Mouse (Mus musculus) forebrain, postnatal 0 days (tissue): ENCODE measurements at regions not wholly inside any gene's neighbourhood (a gene's known extent, or its start where the extent isn't known, plus 50 kb on each side); places are given as distances from the start of the nearest gene placed in this dataset.
A peak's percentile ranks its signal among the peaks of the same experiment; 100 is the strongest.

Experiments used
- ATAC-seq: fragments of 200-750 bp; cut with Nextera tagmentation; 2 replicates; pipeline ENCODE4 v1.8.0; 2017; ENCODE audit warnings: mild to moderate bottlenecking, moderate library complexity
- DNase-seq: peaks from one replicate; pipeline ENCODE4 v3.0.0-alpha.2; 2015
- H3K27ac ChIP-seq: fragments of 300-500 bp; sonication (generic); 2 replicates; pipeline ENCODE4 v1.5.1; 2014; ENCODE audit warnings: low read depth, mild to moderate bottlenecking, antibody characterized with exemption, low read length, moderate library complexity, mixed read lengths
- H3K27me3 ChIP-seq: fragments of 300-500 bp; sonication (generic); 2 replicates; pipeline ENCODE4 v1.6.1; 2014; ENCODE audit warnings: mild to moderate bottlenecking, low read length, mixed read lengths; ENCODE audit not compliant: insufficient read depth
- H3K36me3 ChIP-seq: fragments of 300-500 bp; sonication (generic); 2 replicates; pipeline ENCODE4 v1.6.1; 2014; ENCODE audit warnings: mild to moderate bottlenecking, moderate library complexity; ENCODE audit not compliant: insufficient read depth
- H3K4me1 ChIP-seq: fragments of 300-500 bp; sonication (generic); 2 replicates; pipeline ENCODE4 v1.6.1; 2014; ENCODE audit warnings: antibody characterized with exemption; ENCODE audit not compliant: insufficient read depth
- H3K4me2 ChIP-seq: fragments of 300-500 bp; sonication (generic); 2 replicates; pipeline ENCODE4 v1.6.1; 2014; ENCODE audit warnings: low read depth, mild to moderate bottlenecking, moderate library complexity
- H3K4me3 ChIP-seq: fragments of 300-500 bp; sonication (generic); 2 replicates; pipeline ENCODE4 v1.5.1; 2014; ENCODE audit warnings: low read depth, low read length, mixed read lengths
- H3K9ac ChIP-seq: fragments of 300-500 bp; sonication (generic); 2 replicates; pipeline ENCODE4 v1.6.1; 2014; ENCODE audit warnings: mild to moderate bottlenecking
- H3K9me3 ChIP-seq: fragments of 300-500 bp; sonication (generic); 2 replicates; pipeline ENCODE4 v1.6.1; 2016; ENCODE audit warnings: low read length
- CTCF ChIP-seq: sonication (generic); IDR thresholded peaks from 2 replicates; pipeline ENCODE4 v1.5.1; 2016; ENCODE audit warnings: antibody characterized with exemption, control low read depth, low read depth
- WGBS: fragments of 180-500 bp; shearing (Covaris S2); extraction: QIAGEN DNeasy Blood & Tissue Kit; methylation state at CpG from one replicate; pipeline ENCODE4 v1.1.7; 2014; 5-methylcytosine and 5-hydroxymethylcytosine counted together

DNA sequence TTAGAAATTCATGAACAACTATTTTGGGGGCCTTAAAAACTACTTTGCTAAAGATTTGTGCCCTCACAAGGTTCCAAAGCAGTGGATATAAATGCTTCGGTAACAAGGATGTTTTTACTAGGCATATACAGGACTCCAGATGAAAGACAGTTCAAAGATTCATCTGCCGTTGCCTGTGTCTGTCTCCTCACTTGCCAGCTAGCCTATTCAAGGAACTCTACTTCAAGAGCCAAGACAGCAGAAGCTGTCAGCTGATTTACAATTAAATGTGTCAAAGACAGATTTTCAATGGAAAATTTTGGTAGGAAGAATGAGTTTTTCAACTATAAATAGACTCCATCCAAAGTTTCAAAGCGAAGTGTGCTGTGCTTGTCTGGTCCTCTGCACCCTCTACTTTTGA, 494.0 kb upstream of the A1bg start:
- DNase-seq (peak; percentile 48), ATAC-seq (peak; percentile 66)
- Histone ChIP-seq H3K4me1 (no peaks in the 10 kb centered on the region), H3K9ac (no peak overlapping the region), H3K4me3 (no peak overlapping the region), H3K9me3 (no peaks in the 10 kb centered on the region), H3K36me3 (no peaks in the 10 kb centered on the region), H3K27ac (no peak overlapping the region), H3K27me3 (no peaks in the 10 kb centered on the region), H3K4me2 (no peak overlapping the region)
- 52% methylated on average over 3 of the region's 3 CpGs for whole genome bisulfite sequencing
- no peak for TF ChIP-seq CTCF

DNA sequence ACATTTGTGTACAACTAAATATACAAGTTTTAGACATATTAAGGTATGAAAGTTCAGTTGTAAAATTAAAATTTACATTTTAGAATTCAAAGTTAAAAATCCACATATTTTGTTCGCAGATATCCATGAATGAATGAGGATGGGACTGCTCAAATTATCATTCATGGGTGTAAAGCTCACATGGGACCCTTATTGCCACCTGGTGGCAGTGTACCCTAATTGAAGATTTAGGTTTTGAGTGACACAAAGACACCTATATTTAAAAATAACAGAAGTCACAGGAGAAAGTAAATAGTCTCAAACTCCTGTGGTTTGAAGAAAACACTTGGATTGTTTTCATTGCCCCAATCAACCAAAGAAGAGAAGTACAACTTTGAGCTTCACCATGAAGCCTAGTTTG, 492.8 kb upstream of the A1bg start:
- 70% methylated on average over 1 of the region's 1 CpGs for WGBS
- no peak for ATAC-seq
- TF ChIP-seq CTCF: no peak; the same call in 1 of the 2 replicates
- H3K4me3 ChIP-seq: no peak overlapping the region
- H3K36me3 ChIP-seq: no peaks in the 10 kb centered on the region
- H3K27ac ChIP-seq: no peak overlapping the region
- H3K4me1 ChIP-seq: no peaks in the 10 kb centered on the region
- H3K9me3 ChIP-seq: no peaks in the 10 kb centered on the region
- DNase-seq: no peak
- H3K9ac ChIP-seq: no peak overlapping the region
- H3K4me2 ChIP-seq: no peak overlapping the region
- no peaks in the 10 kb centered on the region for H3K27me3 ChIP-seq

DNA sequence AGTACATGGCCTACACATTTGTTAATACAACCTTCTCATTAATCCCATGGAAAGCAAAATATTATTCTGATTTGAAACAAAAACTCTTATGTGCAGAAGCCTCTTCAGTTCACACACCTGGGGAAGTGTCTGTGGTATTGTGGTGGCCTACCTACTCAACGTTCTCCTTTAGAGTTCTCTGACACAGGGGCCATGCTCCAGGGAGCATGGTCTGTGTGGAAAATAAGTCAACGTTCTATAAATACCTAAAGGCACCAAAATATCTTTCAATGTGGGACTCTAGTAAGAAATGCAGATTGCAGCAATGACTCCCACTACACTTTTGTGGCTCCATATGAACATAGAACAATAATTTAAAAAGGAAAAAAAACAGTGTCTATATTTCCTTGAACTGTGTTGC, 489.0 kb upstream of the A1bg start:
- Histone ChIP-seq H3K4me1 (no peaks in the 10 kb centered on the region), H3K9me3 (no peaks in the 10 kb centered on the region), H3K9ac (no peak overlapping the region), H3K36me3 (no peaks in the 10 kb centered on the region), H3K27me3 (no peaks in the 10 kb centered on the region), H3K4me2 (no peak overlapping the region), H3K4me3 (no peak overlapping the region), H3K27ac (no peak overlapping the region)
- no peak for TF ChIP-seq CTCF
- DNase-seq: no peak
- ATAC-seq: no peak
- 85% methylated on average over 2 of the region's 2 CpGs for WGBS

- no peaks in the 10 kb centered on the region for H3K9me3 ChIP-seq
- no peak for TF ChIP-seq CTCF
- 98% methylated on average over 2 of the region's 2 CpGs for WGBS
- H3K9ac ChIP-seq: no peak overlapping the region
- no peaks in the 10 kb centered on the region for H3K4me1 ChIP-seq
- H3K4me2 ChIP-seq: no peak overlapping the region
- H3K4me3 ChIP-seq: no peak overlapping the region
- H3K27ac ChIP-seq: no peak overlapping the region
- ATAC-seq (no peak), DNase-seq (no peak)
- H3K27me3 ChIP-seq: no peaks in the 10 kb centered on the region
- H3K36me3 ChIP-seq: no peaks in the 10 kb centered on the region
Observed at GRCm38 (mm10) chr15:61410789-61411188, 488.0 kb upstream of the A1bg start.

GRCm38 (mm10) chr15:61408621-61409020, 485.8 kb upstream of the A1bg start:
- DNase-seq: no peak
- TF ChIP-seq CTCF: no peak
- ATAC-seq: no peak
- no peak overlapping the region for H3K4me3 ChIP-seq
- no peaks in the 10 kb centered on the region for H3K27me3 ChIP-seq
- H3K4me1 ChIP-seq: no peaks in the 10 kb centered on the region
- H3K27ac ChIP-seq: no peak overlapping the region
- H3K9me3 ChIP-seq: no peaks in the 10 kb centered on the region
- no peak overlapping the region for H3K9ac ChIP-seq
- H3K4me2 ChIP-seq: no peak overlapping the region
- H3K36me3 ChIP-seq: no peaks in the 10 kb centered on the region
- WGBS: 100% methylated on average over 1 of the region's 1 CpGs

DNA sequence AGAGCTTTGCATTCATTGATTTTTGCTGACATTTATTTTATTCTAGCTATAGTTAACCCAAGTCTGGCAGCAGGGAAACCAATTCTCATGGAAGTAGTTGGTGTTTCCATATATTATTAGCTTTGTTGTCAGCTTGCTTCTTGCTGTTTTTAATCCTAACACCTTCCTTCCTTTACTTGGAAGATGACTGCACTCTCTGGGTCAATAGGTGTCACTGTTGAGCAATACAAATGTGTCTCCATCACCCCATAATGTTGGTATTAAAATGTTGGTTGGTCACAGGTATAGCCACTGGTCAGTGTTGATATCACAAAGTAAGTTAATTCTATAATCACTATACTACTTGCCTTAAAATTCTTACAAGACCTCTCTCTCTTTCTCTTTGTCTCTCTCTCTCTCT, 477.9 kb upstream of the A1bg start:
- no peak overlapping the region for H3K4me3 ChIP-seq
- no peak for ATAC-seq
- no peak overlapping the region for H3K27ac ChIP-seq
- TF ChIP-seq CTCF: peak; percentile 36
- no peaks in the 10 kb centered on the region for H3K27me3 ChIP-seq
- H3K36me3 ChIP-seq: no peaks in the 10 kb centered on the region
- no peak overlapping the region for H3K4me2 ChIP-seq
- H3K4me1 ChIP-seq: no peaks in the 10 kb centered on the region
- DNase-seq: no peak
- no peaks in the 10 kb centered on the region for H3K9me3 ChIP-seq
- H3K9ac ChIP-seq: no peak overlapping the region

DNA sequence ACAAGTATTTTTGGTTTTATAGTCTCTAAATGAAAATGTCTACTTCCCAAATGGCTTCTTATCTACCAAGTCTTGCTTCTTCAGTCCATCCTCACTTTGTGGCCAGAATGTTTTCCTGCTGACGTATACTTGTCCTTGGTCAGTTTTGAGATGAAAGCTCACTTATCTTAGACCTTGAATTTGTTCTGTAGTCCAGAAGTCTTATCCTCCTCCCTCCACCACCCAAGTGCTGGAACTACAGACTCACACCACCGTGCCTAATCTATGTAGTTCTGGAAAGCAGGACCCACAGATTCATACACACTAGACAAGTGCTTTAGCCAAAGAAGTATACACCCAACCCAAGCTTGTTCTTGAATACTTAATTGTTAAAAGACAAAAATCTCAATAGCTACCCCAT, 477.2 kb upstream of the A1bg start:
- Histone ChIP-seq H3K36me3 (no peaks in the 10 kb centered on the region), H3K9me3 (no peaks in the 10 kb centered on the region), H3K27me3 (no peaks in the 10 kb centered on the region), H3K9ac (no peak overlapping the region), H3K4me3 (no peak overlapping the region), H3K4me1 (no peaks in the 10 kb centered on the region), H3K4me2 (no peak overlapping the region), H3K27ac (no peak overlapping the region)
- DNase-seq: no peak
- 91% methylated on average over 2 of the region's 2 CpGs for WGBS
- TF ChIP-seq CTCF: no peak
- no peak for ATAC-seq

GRCm38 (mm10) chr15:61398829-61399228, 476.0 kb upstream of the A1bg start:
- H3K27me3 ChIP-seq: no peaks in the 10 kb centered on the region
- WGBS: 66% methylated on average over 3 of the region's 3 CpGs
- no peak overlapping the region for H3K27ac ChIP-seq
- H3K9me3 ChIP-seq: no peaks in the 10 kb centered on the region
- DNase-seq (no peak), ATAC-seq (no peak)
- no peak overlapping the region for H3K4me2 ChIP-seq
- H3K4me1 ChIP-seq: no peaks in the 10 kb centered on the region
- H3K36me3 ChIP-seq: no peaks in the 10 kb centered on the region
- no peak overlapping the region for H3K9ac ChIP-seq
- H3K4me3 ChIP-seq: no peak overlapping the region
- TF ChIP-seq CTCF: no peak
